Mouse (Mus musculus): Measurements from ENCODE around the gene Atp7b.

- TF ChIP-seq CTCF (IDR thresholded peaks at IDR 0.05; ENCODE audit: low read depth) (no peak), EP300 (optimal IDR thresholded peaks at IDR 0.05) (no peak)
Observed at GRCm38 (mm10) chr8:21969475-21969874, 90.6 kb downstream of the Atp7b start, which contains the start of gene Ccdc70.
